Mouse (Mus musculus) heart, postnatal 0 days (tissue): Measurements from ENCODE around the gene Pakap.

Experiments
- CTCF ChIP-seq: IDR thresholded peaks from 2 replicates; pipeline ENCODE4 v1.5.1; 2016; ENCODE audit warnings: antibody characterized with exemption, control low read depth, low read depth
- EP300 ChIP-seq: IDR thresholded peaks from 2 replicates; pipeline ENCODE4 v1.6.1; 2016; ENCODE audit warnings: antibody characterized with exemption, low read depth

GRCm38 (mm10) chr4:57775582-57775981 lies 207.6 kb downstream of the Pakap start:
- TF ChIP-seq CTCF (no peak), EP300 (no peak)
